Mouse (Mus musculus): ENCODE data around the gene Myh11.

Myh11 gene

DNA sequence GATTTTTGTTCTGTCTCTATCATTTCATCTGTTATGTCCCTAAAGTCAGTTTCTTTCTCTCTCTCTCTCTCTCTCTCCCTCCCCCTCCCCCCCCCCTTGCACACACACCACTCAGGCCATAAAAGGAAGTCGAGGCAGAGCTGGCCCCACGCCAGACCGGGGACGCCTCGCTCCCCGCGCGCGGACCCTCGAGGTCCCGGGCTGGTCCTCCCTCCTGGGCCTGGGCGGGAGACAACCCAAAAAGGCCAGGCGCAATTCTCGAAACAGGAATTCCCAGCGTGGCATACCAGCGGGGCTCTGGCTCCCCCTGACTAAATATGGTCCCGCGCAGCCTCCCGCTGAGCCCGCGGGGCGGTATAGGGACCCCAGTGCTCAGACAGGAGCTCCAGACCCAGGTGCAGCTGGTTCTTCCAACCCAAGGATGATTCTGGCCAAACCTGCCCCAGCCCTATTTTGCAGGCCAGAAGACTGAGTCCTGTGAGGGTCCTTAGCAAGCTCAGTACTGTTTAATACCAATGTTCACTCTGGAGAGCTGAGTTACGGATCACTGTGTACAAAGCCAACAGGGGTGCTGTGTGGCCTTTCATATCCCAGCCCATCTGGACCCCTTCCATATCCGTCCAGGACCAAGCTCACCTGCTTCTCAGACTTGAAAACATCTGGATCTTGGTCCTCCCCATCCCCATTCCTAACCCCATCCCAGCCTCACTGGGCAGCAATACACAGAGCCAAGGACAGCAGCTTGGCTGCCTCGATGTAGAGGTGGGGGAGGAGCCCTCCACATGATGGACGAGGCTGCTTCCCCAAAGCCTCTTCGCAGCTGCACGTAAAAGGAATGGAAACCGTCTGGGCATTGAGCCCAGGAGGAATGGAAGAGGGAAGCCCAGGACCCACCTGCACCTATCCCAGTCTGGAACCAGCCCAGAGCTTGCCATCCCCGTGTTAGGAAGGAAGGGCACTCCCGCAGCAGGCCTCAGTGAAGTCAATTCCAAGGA lies 1.3 kb upstream of the Myh11 start:
- no peak for ATAC-seq (ENCODE audit: insufficient number of reproducible peaks, low FRiP score, low TSS enrichment)

DNA sequence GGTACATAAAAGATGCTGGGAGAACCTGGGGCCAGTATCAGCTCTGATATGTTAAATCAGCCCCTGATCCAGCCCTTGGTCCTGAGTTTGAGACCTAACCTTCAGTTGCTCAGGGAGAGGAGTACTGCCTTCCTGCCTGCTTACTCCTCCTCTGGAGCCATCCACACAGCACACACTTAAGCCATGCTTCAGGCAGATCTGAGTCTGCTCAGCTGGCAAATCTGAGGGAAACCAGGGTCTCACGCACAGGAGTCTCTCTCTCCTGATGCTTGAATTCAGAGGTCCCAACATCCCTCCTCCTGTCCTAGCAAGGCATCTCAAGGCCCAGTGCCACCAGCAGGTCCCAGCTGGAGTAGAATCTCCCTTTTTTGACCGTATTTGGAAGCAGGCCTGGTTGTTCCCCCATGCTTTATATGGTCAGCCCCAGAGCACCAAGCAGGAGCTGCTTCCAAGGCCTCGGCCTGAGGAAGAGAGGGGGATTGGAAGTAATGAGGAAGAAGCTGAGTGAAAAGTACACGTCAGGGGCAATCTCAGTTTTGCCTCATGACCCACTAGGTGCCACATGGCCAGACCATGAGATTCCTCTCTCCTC lies 18.7 kb downstream of the Myh11 start:
- no peak for ATAC-seq (ENCODE audit: insufficient number of reproducible peaks, low FRiP score, low TSS enrichment)

DNA sequence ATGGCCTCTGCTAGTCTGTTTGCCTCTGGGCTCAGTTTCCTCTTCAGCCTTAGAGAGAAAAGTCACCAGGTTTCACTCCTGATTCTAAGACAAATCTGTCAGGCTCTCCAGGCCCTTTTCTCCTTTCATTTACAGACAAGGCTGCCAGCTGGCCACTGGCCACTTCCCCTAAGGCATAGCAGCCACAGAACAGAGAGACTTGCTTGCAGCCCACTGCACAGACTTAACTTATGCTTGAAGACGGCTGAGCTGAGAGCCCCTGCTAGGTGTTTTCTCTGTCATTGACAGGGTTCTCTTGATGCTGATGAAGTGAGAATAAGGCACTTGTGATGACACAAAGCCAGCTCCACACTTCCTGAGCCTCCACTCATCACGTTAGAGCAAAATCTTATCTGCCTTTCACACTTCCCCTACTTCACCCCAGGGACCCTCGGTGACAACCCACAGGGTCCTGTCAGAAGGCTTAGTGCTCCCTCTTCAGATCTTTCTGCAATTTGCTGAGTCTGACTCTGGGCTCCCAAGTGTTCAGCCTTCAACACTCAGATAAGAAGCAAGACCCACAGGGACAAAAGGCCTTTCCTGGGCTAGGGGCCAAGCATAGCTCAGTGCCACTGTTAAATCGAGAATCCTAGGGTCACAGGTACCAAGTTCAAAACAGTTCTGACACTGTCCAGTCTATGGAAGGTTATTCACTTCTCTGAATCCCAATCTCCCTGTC lies 25.8 kb downstream of the Myh11 start:
- ATAC-seq (ENCODE audit: insufficient number of reproducible peaks, low FRiP score, low TSS enrichment), result no peak

DNA sequence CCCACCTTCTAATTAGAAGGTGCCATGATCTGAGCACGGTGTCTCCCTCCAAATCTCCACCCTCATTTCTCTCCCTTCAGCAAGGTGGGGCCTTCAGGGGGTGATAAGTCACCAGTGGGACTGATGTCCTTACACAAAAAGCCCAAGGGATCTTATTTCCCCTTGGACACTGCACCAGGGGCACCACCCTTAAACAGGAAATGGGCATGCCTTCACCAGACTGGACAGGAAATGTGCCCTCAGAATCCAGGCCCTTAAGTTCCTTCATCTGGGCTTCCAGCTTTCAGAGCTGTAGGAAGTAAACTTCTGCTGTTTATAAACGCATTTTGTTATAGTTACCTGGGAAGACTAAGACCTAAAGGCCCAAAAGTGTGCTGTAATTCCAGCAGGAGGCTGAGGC lies 26.7 kb downstream of the Myh11 start:
- no peak for ATAC-seq (ENCODE audit: insufficient number of reproducible peaks, low FRiP score, low TSS enrichment)

DNA sequence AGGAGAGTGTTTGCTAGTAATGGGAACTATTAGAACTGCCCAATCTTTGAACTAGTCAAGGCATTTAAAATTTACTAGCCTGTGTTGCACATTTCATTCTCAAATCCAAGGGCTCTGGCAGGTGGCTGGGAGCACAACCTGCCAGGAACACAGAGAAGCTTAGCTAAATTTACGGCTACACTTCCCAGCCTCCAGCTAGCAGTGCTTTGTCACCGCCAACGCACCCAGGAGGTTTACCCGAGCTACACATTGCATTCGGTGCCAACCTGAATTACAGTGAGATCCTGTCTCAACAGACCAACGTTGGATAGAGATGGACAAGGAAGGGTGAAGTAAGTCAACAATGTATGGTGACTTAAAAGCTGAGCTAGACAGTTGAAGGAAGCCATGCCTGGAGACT lies 27.9 kb downstream of the Myh11 start:
- no peak for ATAC-seq (ENCODE audit: insufficient number of reproducible peaks, low FRiP score, low TSS enrichment)

DNA sequence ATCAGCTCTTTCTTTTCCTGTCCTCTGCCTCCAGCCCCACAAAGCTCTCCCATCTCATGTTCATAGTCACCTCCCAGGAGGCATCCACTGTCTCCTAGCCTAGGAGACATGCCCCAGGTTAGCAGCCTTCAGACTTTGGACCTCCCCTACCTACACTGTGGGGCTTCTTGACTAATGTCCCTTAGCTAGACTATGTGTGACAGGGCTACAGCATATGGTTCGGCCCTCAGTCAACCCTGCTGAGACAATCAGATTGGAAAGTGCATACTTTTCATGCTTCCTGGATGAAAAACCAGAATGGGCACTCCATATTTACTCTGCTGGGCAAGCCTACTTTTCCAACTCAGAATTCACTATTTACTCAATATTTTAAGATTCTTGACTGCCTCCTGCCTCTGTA lies 28.8 kb downstream of the Myh11 start:
- ATAC-seq (ENCODE audit: insufficient number of reproducible peaks, low FRiP score, low TSS enrichment), result no peak

DNA sequence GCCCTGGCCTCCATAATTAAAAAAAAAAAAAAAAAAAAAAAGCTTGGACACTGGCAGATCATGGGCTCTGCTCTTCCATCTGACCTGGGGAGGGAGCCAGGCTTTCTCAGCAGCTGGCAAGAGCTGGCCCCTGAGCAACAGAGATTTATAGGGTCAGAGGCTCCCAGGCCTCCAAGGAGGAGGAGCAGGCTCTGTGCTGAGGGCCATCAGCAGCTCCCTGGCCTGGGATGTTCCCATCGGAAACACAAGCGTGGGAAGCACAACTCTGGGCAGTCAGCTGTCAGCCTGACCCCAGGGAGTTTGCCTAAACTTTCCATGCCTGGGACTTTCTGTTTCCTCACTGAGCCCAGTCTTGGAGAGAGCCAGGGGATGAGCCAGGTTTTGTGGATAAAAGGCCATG lies 32.3 kb downstream of the Myh11 start:
- no peak for ATAC-seq (ENCODE audit: insufficient number of reproducible peaks, low FRiP score, low TSS enrichment)

DNA sequence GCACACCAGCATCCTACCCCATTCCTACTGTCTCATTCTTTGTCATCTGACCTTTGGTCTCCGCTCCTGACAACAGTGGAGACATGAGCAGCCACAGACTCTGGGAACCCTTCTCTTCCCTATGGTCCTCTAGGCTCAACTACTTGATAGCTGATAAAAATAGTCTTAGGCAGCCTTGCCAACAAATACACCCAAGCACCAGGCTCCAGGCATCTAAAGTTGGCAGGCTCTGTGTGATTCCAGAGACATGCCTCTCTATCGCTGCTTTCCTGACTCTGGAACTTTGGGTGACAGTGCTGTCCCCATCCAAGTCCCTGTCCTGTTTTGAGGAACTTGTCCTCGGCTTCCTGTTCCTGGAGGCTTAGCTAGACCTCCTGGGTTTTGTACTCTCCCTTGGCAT lies 37.6 kb downstream of the Myh11 start:
- no peak for ATAC-seq (ENCODE audit: insufficient number of reproducible peaks, low FRiP score, low TSS enrichment)

DNA sequence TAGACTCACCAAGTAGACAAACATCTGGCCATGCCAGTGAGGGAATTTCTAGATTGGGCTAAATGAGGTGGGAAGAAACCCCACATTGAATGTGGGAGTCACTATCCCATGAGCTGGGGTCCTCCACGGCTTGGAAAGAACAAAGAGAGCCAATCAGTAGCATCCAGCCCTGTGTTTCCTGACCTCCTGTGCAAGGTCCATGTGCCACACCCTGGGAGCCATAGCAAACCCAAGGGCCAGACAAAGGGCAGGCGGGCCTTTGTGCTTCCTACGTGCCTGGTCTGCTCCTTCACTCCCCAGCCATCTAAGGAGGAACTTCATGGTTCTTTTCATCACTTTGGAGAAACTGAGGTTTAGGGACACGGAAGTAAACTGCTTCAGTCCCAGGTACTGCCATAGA lies 38.3 kb downstream of the Myh11 start:
- no peak for ATAC-seq (ENCODE audit: insufficient number of reproducible peaks, low FRiP score, low TSS enrichment)

DNA sequence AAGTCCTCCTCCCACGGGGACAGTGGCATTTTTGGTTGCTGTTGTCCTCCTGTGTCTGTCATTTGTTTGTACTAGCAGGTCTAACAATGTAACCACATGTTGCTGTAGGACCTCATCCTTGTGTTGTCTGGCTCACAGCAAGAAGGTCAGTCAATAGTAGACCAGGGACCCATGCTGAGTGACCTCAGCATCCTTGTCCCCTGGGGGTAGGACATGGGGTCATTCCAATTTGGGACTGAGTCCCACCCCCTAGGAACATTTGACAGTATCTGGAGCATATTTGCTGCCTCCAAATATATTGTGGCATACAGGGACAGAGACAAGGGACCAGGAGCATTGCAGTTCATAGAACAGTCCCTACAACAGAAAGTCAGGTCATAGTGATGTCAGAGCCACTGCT lies 41.3 kb downstream of the Myh11 start:
- ATAC-seq (ENCODE audit: insufficient number of reproducible peaks, low FRiP score, low TSS enrichment), result no peak

DNA sequence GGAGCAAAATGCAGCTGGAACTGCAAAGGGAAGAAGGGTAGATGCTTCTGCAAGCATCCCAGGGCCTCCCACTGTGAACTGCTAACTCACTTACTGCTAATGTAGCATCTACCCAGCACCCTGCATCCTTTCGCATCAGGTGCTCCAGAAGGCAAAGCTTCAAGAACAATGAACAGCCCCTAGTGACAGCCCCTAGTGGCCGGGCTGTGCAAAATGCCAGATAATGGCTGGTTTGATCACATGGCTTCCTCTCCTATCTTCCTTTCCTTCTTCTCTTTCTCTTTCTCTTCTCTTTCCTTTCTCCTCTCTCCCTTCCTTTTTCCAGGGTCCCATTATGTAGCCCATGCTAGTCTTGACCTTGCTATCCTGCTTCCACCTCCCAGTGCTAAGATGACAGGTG lies 48.6 kb downstream of the Myh11 start:
- ATAC-seq (ENCODE audit: insufficient number of reproducible peaks, low FRiP score, low TSS enrichment), result no peak

DNA sequence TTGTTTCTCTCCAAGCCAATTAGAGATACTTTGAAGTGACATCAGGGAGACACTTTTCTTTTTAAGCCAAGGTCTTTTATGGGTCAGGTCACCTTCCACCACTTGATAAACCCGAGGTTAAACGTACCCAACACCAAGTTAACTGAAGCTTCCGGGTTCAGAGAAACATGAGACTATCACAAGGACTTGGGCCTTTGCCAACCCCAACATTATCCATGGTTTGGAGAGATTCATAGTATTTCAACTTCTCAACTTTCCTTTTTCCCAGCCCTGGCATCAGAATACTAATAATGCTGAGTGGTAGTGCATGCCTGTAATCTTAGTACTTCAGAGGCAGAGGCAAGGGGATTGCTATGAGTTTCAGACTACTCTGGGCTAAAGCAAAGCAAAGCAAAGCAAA lies 49.1 kb downstream of the Myh11 start:
- ATAC-seq (ENCODE audit: insufficient number of reproducible peaks, low FRiP score, low TSS enrichment), result no peak

DNA sequence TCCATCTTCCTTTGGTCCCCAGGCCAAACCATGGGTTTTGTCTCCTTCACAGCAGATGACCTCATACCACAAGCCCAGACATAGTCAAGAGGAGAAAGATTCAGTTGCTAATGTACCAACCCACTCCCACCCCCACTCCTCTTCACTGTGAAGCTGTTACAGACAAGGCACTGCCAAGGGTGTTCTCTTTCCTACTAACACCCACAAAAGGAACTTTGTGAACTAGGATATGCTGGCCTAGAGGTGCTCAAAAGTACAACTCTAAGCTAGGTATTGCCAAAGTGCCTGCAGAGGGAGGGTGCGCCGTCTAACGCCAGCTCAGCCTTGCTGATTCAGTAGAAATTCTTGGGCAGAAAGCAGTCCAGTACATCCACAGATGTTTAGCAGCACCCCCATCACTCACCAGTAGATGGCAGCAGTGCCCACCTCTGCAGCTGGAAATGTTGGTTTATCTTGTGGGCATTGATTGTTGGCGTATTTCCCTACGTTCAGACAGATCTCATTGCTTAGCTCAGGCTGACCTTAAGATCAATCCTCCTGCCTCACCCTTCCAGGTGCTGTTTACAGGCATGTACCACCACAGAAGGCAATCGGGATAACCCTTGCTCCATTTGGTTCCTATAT lies 54.0 kb downstream of the Myh11 start:
- ATAC-seq (ENCODE audit: insufficient number of reproducible peaks, low FRiP score, low TSS enrichment), result peak; percentile 40

DNA sequence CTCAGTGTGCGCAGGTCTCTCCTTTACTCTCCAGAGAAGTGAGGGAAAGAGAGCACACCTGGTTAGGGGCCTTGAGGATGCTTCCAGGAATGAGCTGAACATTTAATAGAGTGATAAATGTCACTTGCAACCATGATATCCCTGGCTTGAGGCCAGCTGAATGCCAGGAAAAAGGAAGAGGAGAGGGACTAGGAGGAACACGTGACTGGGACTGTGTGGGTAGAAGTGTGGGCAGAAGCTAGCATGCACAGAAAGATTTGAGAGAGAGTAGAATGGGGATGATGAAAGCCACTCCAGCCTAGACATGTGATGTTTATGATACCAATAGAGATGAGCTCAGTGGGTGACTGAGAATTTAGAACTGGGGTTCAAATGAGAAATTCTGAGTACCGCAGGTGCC lies 76.0 kb downstream of the Myh11 start:
- no peak for ATAC-seq (ENCODE audit: insufficient number of reproducible peaks, low FRiP score, low TSS enrichment)

DNA sequence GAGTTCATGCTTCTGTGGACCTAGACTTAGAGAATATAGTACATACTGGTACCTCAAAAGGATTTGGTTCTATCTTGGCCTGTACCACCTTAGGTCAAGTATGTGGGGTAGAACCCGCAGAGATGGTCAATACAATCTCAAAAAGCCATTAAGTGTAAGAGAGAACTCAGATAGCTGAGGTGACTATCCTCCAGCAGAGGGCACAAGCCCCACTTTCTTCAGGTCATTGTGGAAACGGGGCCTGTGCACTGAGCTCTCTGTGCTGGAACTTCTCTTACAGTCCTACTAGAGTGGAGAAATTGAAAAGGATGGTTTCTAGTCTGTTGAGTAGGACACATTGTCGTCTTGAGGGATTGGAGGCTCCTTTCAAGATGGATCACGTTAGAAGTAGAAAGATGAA lies 92.4 kb downstream of the Myh11 start:
- no peak for ATAC-seq (ENCODE audit: insufficient number of reproducible peaks, low FRiP score, low TSS enrichment)

DNA sequence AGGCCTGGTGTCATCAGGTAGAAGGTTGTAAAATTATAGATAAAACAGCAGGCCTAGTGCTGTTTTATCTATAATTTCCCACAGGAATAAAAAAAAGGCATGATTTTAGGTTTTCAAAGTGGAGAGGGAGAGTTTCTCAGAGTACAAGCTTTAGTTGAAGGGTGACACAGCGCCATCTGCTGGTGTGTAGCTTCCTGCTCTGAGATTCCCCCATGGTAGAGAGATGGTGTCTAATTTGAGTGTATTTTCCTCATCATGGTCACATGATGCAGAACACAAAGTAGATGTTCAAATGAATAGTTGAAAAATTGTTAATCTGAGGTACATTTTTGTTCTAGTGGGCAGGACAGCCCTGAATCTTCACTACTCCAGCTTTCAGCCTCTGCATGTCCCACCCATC lies 95.7 kb downstream of the Myh11 start:
- ATAC-seq (ENCODE audit: insufficient number of reproducible peaks, low FRiP score, low TSS enrichment), result no peak

DNA sequence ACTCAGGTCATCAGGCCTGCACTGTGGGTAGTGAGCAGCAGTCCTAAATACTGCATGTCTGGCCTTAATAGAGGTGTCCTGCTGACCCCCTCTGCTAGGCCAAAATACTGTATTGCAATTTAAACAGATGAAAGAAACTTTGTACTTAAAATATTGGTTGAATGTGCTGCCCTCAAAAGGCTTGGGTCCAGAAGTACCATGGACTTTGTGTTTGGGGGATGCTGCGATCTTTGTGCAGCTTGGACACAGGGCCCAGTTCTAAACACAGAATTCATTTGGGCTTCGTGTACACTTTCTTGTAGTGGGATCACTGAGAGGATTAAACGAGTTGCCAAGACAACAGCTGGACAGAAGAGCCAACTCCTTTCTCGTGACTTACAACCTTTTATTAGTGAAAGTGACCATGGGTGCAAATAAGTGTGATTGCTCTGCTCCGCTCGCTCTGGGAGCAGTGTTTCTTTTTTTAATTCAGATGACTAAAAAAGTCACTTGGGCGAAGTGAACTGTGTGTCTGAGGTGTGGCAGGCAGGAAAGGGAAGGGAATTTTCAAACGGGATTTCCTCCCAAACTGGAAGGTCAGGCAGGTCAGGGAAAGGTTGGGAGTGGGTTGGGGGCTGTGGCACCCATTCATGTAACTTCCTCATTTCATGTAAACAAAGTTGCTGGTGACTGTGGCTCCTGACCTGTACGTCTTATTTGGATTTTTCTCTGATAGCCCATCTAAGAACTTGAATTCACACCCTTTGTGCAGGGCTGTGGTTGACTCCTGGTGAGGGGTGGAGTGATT lies 96.8 kb downstream of the Myh11 start:
- no peak for ATAC-seq (ENCODE audit: insufficient number of reproducible peaks, low FRiP score, low TSS enrichment)

DNA sequence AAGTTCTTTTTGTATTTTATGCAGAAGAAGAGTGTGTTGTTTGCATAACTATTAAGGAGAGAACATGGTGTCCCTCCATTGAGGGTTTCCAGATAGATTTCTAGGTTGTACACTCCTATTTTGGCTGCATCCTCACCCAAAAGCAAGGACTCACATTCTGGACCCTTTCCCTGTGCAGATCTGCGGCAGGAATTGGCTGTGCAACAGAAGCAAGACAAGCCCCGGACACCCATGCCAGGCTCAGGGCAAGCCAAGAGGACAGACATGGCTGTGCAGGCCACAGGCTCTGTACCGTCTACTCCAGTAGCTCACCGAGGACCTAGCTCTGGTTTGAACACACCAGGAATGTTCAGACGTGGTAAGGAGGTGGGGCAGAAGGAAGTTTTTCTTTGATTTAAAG lies 105.7 kb downstream of the Myh11 start:
- no peak for ATAC-seq (ENCODE audit: insufficient number of reproducible peaks, low FRiP score, low TSS enrichment)

DNA sequence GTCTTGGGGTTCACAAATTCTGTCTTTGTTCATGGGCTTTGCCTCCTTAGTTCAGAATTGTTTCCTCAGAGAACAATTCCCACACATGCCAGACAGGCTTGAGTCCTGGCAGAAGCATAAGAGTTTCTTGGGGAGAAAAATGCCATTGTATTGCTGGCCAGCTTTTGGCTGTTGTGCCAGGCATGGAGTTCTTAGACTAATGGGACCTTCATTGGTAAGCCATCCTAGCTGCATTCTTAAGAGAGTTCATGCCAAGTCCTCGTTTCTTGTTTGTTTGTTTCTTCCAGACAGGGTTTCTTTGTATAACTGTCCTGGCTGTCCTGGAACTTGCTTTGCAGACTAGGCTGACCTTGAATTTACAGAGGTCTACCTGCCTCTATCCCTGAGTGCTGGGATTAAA lies 107.3 kb downstream of the Myh11 start:
- ATAC-seq (ENCODE audit: insufficient number of reproducible peaks, low FRiP score, low TSS enrichment), result no peak

DNA sequence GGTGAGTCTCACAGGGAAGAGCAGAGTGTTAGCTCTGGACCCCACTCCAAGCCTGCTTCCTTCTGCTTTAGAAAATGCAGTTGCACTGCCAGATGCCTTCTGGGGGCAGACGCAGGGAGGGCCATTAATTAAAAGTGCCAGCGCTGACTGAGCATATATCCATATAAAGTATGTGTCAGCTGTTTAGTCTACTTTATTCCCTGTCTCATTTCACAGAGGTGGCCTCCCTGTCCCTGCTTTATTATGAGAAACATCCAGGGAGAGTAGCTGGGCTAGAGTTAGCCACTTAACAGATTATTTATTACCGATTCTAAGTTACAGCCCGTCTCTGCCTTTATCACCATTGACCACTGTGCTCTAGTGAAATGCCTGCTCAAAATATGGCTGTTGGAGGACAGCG lies 108.8 kb downstream of the Myh11 start:
- no peak for ATAC-seq (ENCODE audit: insufficient number of reproducible peaks, low FRiP score, low TSS enrichment)

Measured in cerebellum, adult (tissue).